Mouse (Mus musculus) layer of hippocampus, postnatal 25 days (tissue): ENCODE data around the gene Tmprss15. TPM values are rescaled to one million over a fixed set of nuclear protein-coding genes. Genes with fewer than 3 reads are reported as not detected.

Experiments
- DNase-seq, 2 experiments: peaks; one replicate each; pipeline ENCODE4 v3.0.0; 2022; ENCODE audit warnings: mixed read lengths in 2 of 2, low spot score in 1 of 2; ENCODE audit errors: extremely low spot score in 1 of 2
- total RNA-seq, 2 experiments: library from RNA; stranded (reverse); gene quantifications; 2 replicates each; pipeline ENCODE4 v1.2.3; 2021

Gene Tmprss15
- total RNA-seq, 2 experiments from 2014 or later, result not detected

DNA sequence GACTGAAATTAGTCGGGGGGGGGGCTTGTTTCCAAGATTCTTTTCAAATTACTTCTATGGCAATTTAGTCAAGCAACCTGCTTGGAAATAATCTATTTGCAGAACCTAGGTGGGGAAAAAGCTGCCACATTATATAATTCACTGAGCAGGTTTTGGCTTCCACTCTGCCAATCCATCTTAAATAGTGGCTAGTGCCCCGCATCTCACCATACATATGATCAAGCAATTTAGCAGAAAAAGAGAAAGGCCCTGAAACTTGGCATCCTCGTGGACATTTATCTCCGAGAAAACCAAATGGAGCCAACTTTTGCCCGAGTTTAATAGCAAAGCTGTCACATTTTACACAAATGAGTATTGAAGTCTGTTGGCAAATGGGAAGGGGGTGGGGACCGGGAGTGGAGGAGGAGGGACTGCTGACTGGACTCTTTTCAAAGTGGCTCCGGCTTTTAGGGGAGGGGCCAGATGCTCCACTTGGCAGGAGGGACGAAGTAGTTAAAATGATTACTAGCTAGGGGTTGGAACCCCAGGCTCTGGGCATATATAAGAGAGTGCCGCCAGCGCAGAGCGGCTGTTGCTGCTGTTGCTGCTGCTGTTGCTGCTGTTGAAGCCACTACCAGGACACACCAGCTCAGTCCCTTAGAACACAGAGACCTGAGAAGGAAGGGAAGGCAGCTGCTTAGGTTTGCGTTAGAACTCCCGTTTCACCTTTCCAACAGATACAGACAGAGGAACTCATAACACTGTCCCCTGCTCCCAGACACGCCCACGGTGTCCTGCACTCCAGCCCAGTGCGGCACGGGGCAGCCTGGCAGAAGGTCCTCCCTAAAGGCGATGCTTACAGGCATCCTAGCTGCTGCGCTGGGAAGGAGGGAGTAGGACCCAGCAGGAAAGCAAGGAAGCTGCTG lies 160.3 kb downstream of the Tmprss15 start, which contains the start of gene Chodl:
TSS of gene Chodl (plus strand) at position 567 of the 905 bp plus-strand sequence.
- peak in 1 of 2 experiments; percentile 3 for DNase-seq

DNA sequence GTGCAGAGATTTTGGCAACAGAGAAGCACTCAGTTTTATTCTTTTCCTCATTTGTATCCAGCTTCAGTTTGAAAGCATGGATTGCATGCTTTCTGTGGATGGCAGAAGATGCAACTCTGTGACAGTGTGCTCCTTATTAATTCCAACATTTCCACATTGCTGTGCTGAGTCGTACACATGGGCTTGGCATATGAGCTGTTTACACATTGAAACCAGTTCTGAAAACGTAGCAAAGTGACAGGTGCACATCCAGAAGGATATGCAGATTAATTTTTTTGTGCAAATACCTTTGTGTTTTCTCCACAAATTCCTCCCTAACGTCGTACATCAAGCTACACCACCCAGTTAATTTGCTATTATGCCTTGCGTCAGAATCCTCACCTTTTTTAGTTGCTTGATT lies 168.3 kb downstream of the Tmprss15 start:
- no peak for DNase-seq

Other genes with a start within 250 kb of the Tmprss15 start
- gene Chodl, start 160.1 kb downstream of the Tmprss15 start, total RNA-seq, result under 1 TPM; 0.35 to 0.49 TPM